Mouse (Mus musculus) limb, embryonic 12.5 days (tissue): ENCODE results near the gene Clec2l. TPM values are rescaled to one million over a fixed set of nuclear protein-coding genes. Genes with fewer than 3 reads are reported as not detected.
A peak's percentile ranks its signal among the peaks of the same experiment; 100 is the strongest.

Experiments used
- ATAC-seq: fragments of 200-750 bp; cut with Nextera tagmentation; 2 replicates; pipeline ENCODE4 v1.8.0; 2017; ENCODE audit warnings: low read depth, moderate TSS enrichment; ENCODE audit not compliant: insufficient number of reproducible peaks, insufficient read depth, low FRiP score, low TSS enrichment
- H3K27ac ChIP-seq: fragments of 300-500 bp; sonication (generic); 2 replicates; pipeline ENCODE4 v1.5.1; 2016; ENCODE audit warnings: mild to moderate bottlenecking, moderate library complexity
- H3K27me3 ChIP-seq: fragments of 300-500 bp; sonication (generic); 2 replicates; pipeline ENCODE4 v1.6.1; 2016; ENCODE audit warnings: mild to moderate bottlenecking, moderate library complexity
- H3K36me3 ChIP-seq: fragments of 300-500 bp; sonication (generic); 2 replicates; pipeline ENCODE4 v1.6.1; 2016; ENCODE audit warnings: mild to moderate bottlenecking, moderate library complexity
- H3K4me1 ChIP-seq: fragments of 300-500 bp; sonication (generic); replicated peaks from 2 replicates; pipeline ENCODE4 v1.6.1; 2016
- H3K4me2 ChIP-seq: fragments of 300-500 bp; sonication (generic); 2 replicates; pipeline ENCODE4 v1.6.1; 2016; ENCODE audit warnings: mild to moderate bottlenecking, moderate library complexity
- H3K4me3 ChIP-seq: fragments of 300-500 bp; sonication (generic); replicated peaks from 2 replicates; pipeline ENCODE4 v1.5.1; 2016; ENCODE audit warnings: mild to moderate bottlenecking
- H3K9ac ChIP-seq: fragments of 300-500 bp; sonication (generic); replicated peaks from 2 replicates; pipeline ENCODE4 v1.6.1; 2016; ENCODE audit warnings: mild to moderate bottlenecking, moderate library complexity
- H3K9me3 ChIP-seq: fragments of 300-500 bp; sonication (generic); 2 replicates; pipeline ENCODE4 v1.6.1; 2016; ENCODE audit warnings: mild to moderate bottlenecking, moderate library complexity
- WGBS: fragments of 180-500 bp; shearing (Covaris S2); methylation state at CpG from one replicate; pipeline ENCODE4 v1.1.7; 2016; 5-methylcytosine and 5-hydroxymethylcytosine counted together
- polyA plus RNA-seq: library from polyadenylated mRNA; unstranded; fragments of >200 nt; fragmentation: Nextera tagmentation; extraction: Ambion mirVana; gene quantifications from 2 replicates; pipeline ENCODE4 v1.2.1, GENCODE M21; 2016

Gene Clec2l
- polyA plus RNA-seq: 1.9 and 2.8 TPM in 2 replicates

DNA sequence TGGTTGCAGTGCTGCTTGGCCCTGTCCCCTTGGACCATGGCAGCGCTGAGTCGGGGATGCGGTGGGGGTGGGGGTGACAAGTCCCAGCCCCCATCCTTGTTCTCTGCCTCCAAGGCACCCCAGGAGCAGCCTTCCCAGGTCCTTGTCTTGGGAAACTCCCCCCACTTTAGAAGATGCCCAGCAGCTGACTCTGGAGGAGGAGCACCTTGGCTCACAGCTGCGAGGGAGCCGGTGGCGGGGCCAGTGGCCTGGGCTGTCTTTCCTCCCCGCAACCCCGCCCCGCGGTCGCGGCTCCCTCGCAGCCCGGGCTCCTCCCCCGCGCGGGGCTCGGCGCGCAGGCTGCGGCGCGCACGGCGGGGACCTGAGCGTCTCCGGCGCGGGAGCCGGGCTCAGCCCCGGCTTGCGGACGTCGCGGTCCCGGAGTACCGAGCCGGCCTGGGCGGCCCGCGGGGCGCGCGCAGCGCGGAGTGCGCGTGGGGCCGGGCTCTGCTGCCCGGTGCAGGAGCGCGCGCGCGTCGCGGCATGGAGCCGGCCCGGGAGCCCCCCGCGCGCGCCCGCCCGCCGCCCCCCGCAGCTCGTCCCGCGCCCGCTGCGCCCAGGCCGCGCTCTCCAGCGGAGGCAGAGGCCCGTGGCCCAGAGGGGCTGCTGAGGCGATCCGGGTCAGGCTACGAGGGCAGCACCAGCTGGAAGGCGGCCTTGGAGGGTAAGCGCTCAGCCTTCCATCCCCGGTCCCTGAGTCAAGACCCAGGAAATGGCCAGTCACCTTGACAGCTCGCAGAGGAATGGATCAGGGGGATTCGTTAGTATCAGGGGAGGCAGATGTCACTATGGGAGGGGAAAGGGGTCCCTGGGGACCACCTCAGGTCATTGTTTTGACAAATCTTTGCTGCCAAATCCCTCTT, at the start of gene Clec2l:
Clec2l (plus strand) TSS at position 356 of the 902 bp plus-strand sequence.
- H3K4me3 ChIP-seq: peak within 1 kb of the TSS; percentile 66
- no peaks in the 10 kb centered on the region for H3K9me3 ChIP-seq
- no peaks in the 10 kb centered on the region; the same call in 1 of the 2 replicates for H3K4me1 ChIP-seq
- under 1% methylated on average over 69 of the region's 84 CpGs for WGBS
- H3K4me2 ChIP-seq: peak within 1 kb of the TSS; percentile 88
- H3K9ac ChIP-seq: peak within 1 kb of the TSS; percentile 73
- peak; percentile 58; the same call in 1 of the 2 replicates for ATAC-seq
- no peaks in the 10 kb centered on the region for H3K36me3 ChIP-seq
- H3K27me3 ChIP-seq: peaks cover 41% of the 10 kb centered on the region
- no peak within 1 kb of the TSS for H3K27ac ChIP-seq

DNA sequence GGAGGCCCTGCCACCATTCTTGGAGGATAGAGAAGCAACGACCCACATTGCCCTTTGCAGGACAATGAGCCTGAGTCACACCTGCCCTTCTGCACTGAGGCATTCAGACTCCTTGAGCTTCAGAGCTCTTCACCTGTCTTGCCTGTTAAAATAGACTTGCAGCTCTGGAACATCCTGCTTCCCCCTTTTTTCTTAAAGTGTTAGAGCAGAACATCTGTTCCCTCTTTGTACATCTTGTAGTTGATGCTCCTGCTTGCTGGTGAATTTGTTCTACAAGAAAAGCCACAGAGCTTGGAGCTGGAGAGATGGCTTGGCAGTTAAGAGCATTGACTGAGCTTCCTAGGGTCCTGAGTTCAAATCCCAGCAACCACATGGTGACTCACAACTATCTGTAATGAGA, 40.5 kb upstream of the Clec2l start:
- 88% methylated on average over 1 of the region's 1 CpGs for WGBS
- no peak for ATAC-seq
- no peak overlapping the region for H3K4me3 ChIP-seq
- H3K36me3 ChIP-seq: peaks cover 44% of the 10 kb centered on the region
- no peak overlapping the region for H3K27ac ChIP-seq
- H3K27me3 ChIP-seq: no peaks in the 10 kb centered on the region
- H3K9ac ChIP-seq: no peak overlapping the region
- H3K4me2 ChIP-seq: no peak overlapping the region
- H3K4me1 ChIP-seq: no peaks in the 10 kb centered on the region
- H3K9me3 ChIP-seq: peaks cover 5% of the 10 kb centered on the region; the same call in 1 of the 2 replicates

- peaks cover 41% of the 10 kb centered on the region for H3K36me3 ChIP-seq
- H3K9me3 ChIP-seq: no peaks in the 10 kb centered on the region; the same call in 1 of the 2 replicates
- no peak overlapping the region for H3K4me3 ChIP-seq
- H3K4me2 ChIP-seq: no peak overlapping the region
- H3K27ac ChIP-seq: no peak overlapping the region
- no peak overlapping the region for H3K9ac ChIP-seq
- ATAC-seq: no peak
- 92% methylated on average over 2 of the region's 2 CpGs for WGBS
- no peaks in the 10 kb centered on the region for H3K4me1 ChIP-seq
- no peaks in the 10 kb centered on the region for H3K27me3 ChIP-seq
Measured at GRCm38 (mm10) chr6:38623457-38623856, 39.4 kb upstream of the Clec2l start.

- Histone ChIP-seq H3K27me3 (no peaks in the 10 kb centered on the region), H3K4me1 (no peaks in the 10 kb centered on the region), H3K36me3 (peaks cover 31% of the 10 kb centered on the region), H3K9me3 (no peaks in the 10 kb centered on the region), H3K4me2 (no peak overlapping the region), H3K4me3 (no peak overlapping the region), H3K9ac (no peak overlapping the region), H3K27ac (no peak overlapping the region)
- 81% methylated on average over 1 of the region's 1 CpGs for WGBS
- no peak for ATAC-seq
Measured at GRCm38 (mm10) chr6:38624439-38624838, 38.4 kb upstream of the Clec2l start.

DNA sequence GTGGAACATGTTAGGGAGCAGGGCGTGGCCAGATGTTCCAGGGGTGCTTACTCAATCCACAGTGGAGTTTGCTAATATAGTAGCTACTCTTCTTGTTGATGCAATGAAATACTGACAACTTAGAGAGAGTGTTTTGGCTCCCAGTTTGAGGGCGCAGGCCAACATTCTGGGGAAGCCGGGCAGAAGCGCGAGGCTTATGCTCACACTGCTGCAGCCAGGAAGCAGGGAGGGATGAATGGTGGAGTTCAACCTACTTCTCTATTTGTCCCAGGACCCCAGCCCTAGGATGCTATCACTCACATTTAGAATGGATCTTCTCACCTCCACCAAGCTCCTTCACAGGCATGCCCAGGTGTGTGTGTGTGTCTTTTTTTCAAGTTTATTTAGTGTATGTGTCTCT, 36.8 kb upstream of the Clec2l start:
- no peaks in the 10 kb centered on the region for H3K9me3 ChIP-seq
- H3K4me1 ChIP-seq: no peaks in the 10 kb centered on the region
- no peak overlapping the region for H3K4me2 ChIP-seq
- H3K36me3 ChIP-seq: peaks cover 23% of the 10 kb centered on the region
- H3K27me3 ChIP-seq: no peaks in the 10 kb centered on the region
- H3K9ac ChIP-seq: no peak overlapping the region
- ATAC-seq: no peak
- 96% methylated on average over 5 of the region's 5 CpGs for WGBS
- H3K27ac ChIP-seq: no peak overlapping the region
- no peak overlapping the region for H3K4me3 ChIP-seq

DNA sequence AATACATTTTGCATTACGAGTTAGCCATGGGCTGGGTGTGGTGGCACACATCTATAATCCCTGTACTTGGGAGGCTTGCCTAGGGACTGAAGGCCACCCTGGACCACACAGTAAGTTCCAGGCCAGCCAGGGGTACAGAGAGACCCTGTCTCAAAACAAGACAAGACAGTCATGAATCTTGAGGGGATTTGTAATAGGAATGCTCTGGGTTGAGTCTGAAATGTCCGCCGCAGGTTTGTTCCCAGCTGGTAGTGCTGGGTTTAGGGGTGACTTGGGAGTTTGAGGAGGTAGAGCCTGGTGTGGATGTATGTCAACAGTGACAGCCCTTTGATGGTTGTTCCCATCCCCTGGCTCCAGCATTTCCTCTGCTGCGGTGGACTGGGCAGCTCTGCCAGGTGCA, 35.8 kb upstream of the Clec2l start:
- H3K9me3 ChIP-seq: no peaks in the 10 kb centered on the region

DNA sequence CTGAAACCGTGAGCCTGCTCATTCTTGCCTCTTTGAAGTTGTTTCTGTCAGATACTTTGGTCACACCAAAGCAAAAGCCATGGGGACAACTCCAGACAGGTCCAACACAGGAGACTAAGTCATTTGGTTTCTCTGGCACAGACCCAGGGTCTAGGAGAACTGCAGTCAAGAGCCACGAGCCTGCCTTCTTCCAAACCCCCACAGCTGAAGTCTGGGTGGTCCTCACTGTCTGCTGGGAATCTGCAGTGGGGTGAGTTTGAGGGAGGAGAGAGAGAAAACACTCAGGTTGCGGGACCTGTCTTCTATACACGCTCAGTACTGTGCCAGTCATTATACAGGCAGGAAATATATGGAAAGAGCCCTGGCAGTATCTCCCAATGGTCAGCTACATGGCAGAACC, 35.4 kb upstream of the Clec2l start:
- H3K4me2 ChIP-seq: no peak overlapping the region
- no peaks in the 10 kb centered on the region for H3K4me1 ChIP-seq
- H3K27ac ChIP-seq: no peak overlapping the region
- H3K9ac ChIP-seq: no peak overlapping the region
- no peak for ATAC-seq
- H3K27me3 ChIP-seq: 0 out of 2 replicates have a peak, but pooled peaks cover 3% of the 10 kb centered on the region
- H3K36me3 ChIP-seq: peaks cover 23% of the 10 kb centered on the region
- no peaks in the 10 kb centered on the region for H3K9me3 ChIP-seq
- WGBS: 75% methylated on average over 4 of the region's 4 CpGs
- no peak overlapping the region for H3K4me3 ChIP-seq

More for the DNA sequence above, 35.8 kb upstream of the Clec2l start:
- no peaks in the 10 kb centered on the region for H3K4me1 ChIP-seq
- H3K27me3 ChIP-seq: no peaks in the 10 kb centered on the region
- ATAC-seq: no peak
- no peak overlapping the region for H3K4me3 ChIP-seq
- H3K27ac ChIP-seq: no peak overlapping the region
- no peak overlapping the region for H3K4me2 ChIP-seq
- peaks cover 23% of the 10 kb centered on the region for H3K36me3 ChIP-seq
- H3K9ac ChIP-seq: no peak overlapping the region
- WGBS: 96% methylated on average over 4 of the region's 4 CpGs

GRCm38 (mm10) chr6:38629556-38629955, 33.3 kb upstream of the Clec2l start:
- H3K4me1 ChIP-seq: no peaks in the 10 kb centered on the region
- H3K9me3 ChIP-seq: no peaks in the 10 kb centered on the region
- no peak overlapping the region for H3K4me3 ChIP-seq
- H3K36me3 ChIP-seq: peaks cover 15% of the 10 kb centered on the region
- no peak overlapping the region for H3K4me2 ChIP-seq
- H3K9ac ChIP-seq: no peak overlapping the region
- no peak for ATAC-seq
- peaks cover 20% of the 10 kb centered on the region for H3K27me3 ChIP-seq
- 93% methylated on average over 1 of the region's 1 CpGs for WGBS
- no peak overlapping the region for H3K27ac ChIP-seq

GRCm38 (mm10) chr6:38632826-38633225, 30.0 kb upstream of the Clec2l start:
- Histone ChIP-seq H3K9me3 (no peaks in the 10 kb centered on the region), H3K4me2 (no peak overlapping the region), H3K9ac (no peak overlapping the region), H3K4me3 (no peak overlapping the region), H3K27ac (no peak overlapping the region), H3K4me1 (peaks cover 18% of the 10 kb centered on the region), H3K36me3 (peaks cover 3% of the 10 kb centered on the region; the same call in 1 of the 2 replicates), H3K27me3 (peaks cover 53% of the 10 kb centered on the region)
- WGBS: 81% methylated on average over 2 of the region's 2 CpGs
- ATAC-seq: no peak

DNA sequence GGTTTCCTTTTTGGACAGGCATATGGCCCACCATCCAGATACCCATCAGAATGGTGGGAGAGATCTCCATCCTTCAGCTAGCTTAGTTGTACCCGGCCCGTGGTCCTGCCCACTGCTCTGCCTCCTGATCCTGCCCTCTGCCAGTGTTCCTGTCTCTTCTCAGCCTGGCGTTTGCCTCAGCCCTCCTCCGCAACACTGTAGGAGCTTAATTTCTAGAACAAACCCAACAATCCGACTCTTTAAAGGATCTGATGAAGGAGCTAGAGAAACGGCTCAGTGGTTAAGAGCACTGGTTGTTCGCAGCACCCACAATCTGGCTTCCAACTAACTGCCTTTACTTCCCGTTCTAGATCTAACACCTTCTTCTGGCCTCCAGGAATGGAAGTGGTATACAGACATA, 28.4 kb upstream of the Clec2l start:
- Histone ChIP-seq H3K36me3 (no peaks in the 10 kb centered on the region), H3K27ac (no peak overlapping the region), H3K4me2 (no peak overlapping the region), H3K9ac (no peak overlapping the region), H3K4me3 (no peak overlapping the region), H3K9me3 (no peaks in the 10 kb centered on the region), H3K27me3 (peaks cover 67% of the 10 kb centered on the region), H3K4me1 (peaks cover 18% of the 10 kb centered on the region)
- WGBS: 78% methylated on average over 8 of the region's 8 CpGs
- ATAC-seq: no peak

DNA sequence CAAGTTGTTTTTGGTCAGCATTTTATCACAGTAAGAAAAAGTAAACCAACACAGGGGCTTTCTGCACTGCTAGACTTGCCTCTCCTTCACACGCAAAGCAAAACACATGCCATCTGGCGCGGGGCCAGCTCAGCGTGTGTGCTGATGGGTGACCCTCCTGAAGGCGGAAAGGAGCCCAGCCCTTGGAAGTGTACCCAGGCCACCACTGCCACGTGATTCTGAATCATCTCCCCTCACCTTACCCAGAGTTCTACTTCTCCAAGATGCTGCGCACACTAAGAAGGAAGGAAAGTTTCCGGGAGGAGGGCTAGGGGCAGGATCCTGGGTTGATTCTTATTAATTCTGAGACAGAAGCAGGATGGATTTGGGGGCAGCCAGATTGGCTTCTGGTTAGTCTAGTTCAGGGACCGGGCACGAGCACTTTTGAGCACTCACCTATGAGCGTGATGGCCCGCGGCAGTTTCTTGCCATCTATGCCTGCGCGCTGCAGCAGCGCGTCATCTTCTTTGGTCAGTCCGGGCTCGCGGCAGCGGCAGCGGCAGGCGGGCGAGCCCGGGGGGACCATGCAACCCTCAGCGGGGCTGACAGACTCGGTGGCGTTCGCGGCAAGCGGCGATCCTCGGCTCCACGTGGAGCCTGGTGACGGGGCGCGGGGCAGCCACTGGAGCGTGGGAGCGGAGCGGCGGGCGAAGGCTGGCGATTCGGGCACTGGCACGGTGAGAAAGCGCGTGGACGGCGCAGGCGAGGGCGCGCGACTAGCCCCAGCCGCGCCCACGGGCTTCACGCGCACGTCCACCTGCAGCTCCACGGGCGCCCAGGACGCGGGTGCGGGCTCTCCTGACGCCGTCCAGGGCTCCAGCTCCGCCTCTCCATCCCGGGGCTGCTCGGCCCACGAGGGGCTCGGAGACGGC, 26.7 kb upstream of the Clec2l start:
- H3K9ac ChIP-seq: peak overlapping the region; percentile 52
- no peak overlapping the region for H3K27ac ChIP-seq
- peaks cover 18% of the 10 kb centered on the region for H3K4me1 ChIP-seq
- no peaks in the 10 kb centered on the region for H3K9me3 ChIP-seq
- peak overlapping the region; percentile 55 for H3K4me3 ChIP-seq
- H3K27me3 ChIP-seq: peaks cover 84% of the 10 kb centered on the region
- H3K4me2 ChIP-seq: peak overlapping the region; percentile 99
- no peaks in the 10 kb centered on the region for H3K36me3 ChIP-seq
- 1% methylated on average over 71 of the region's 72 CpGs for WGBS
- peak; percentile 61 for ATAC-seq
